Mouse (Mus musculus) hindbrain, postnatal 0 days (tissue): ENCODE results near the gene Rasgef1c. TPM values are rescaled to one million over a fixed set of nuclear protein-coding genes. Genes with fewer than 3 reads are reported as not detected.

ENCODE experiments used
- ATAC-seq: fragments of 200-750 bp; cut with Nextera tagmentation; 2 replicates; pipeline ENCODE4 v1.8.0; 2017; ENCODE audit warnings: mild to moderate bottlenecking, moderate TSS enrichment, moderate library complexity
- DNase-seq: peaks from one replicate; pipeline ENCODE4 v3.0.0-alpha.2; 2015; ENCODE audit warnings: low spot score
- H3K27ac ChIP-seq: fragments of 300-500 bp; sonication (generic); 2 replicates; pipeline ENCODE4 v1.5.1; 2014; ENCODE audit warnings: mild to moderate bottlenecking
- H3K27me3 ChIP-seq: fragments of 300-500 bp; sonication (generic); 2 replicates; pipeline ENCODE4 v1.6.1; 2014; ENCODE audit warnings: low read length, mixed read lengths; ENCODE audit not compliant: insufficient read depth
- H3K36me3 ChIP-seq: fragments of 300-500 bp; sonication (generic); 2 replicates; pipeline ENCODE4 v1.6.1; 2014; ENCODE audit warnings: low read length, mixed read lengths; ENCODE audit not compliant: insufficient read depth
- H3K4me1 ChIP-seq: fragments of 300-500 bp; sonication (generic); 2 replicates; pipeline ENCODE4 v1.6.1; 2014; ENCODE audit warnings: antibody characterized with exemption, low read length, mixed read lengths; ENCODE audit not compliant: insufficient read depth
- H3K4me2 ChIP-seq: fragments of 300-500 bp; sonication (generic); 2 replicates; pipeline ENCODE4 v1.6.1; 2014; ENCODE audit warnings: low read depth, mild to moderate bottlenecking, low read length, moderate library complexity, mixed read lengths
- H3K4me3 ChIP-seq: fragments of 300-500 bp; sonication (generic); 2 replicates; pipeline ENCODE4 v1.5.1; 2014; ENCODE audit warnings: low read length
- H3K9ac ChIP-seq: fragments of 300-500 bp; sonication (generic); replicated peaks from 2 replicates; pipeline ENCODE4 v1.6.1; 2014; ENCODE audit warnings: mild to moderate bottlenecking, low read length, moderate library complexity, mixed read lengths
- H3K9me3 ChIP-seq: fragments of 300-500 bp; sonication (generic); 2 replicates; pipeline ENCODE4 v1.6.1; 2016; ENCODE audit warnings: low read length, mixed read lengths
- CTCF ChIP-seq: IDR thresholded peaks from 2 replicates; pipeline ENCODE4 v1.5.1; 2016; ENCODE audit warnings: antibody characterized with exemption, control low read depth, low read depth
- WGBS: fragments of 180-500 bp; shearing (Covaris S2); extraction: QIAGEN DNeasy Blood & Tissue Kit; methylation state at CpG from one replicate; pipeline ENCODE4 v1.1.7; 2014; 5-methylcytosine and 5-hydroxymethylcytosine counted together
- polyA plus RNA-seq: library from polyadenylated mRNA; unstranded; fragments of >200 nt; fragmentation: Nextera tagmentation; extraction: Ambion mirVana; gene quantifications from 2 replicates; pipeline ENCODE4 v1.2.1, GENCODE M21; 2015
- total RNA-seq: library from RNA; depleted of rRNA; stranded (reverse); fragments of >200 nt; gene quantifications from 2 replicates; pipeline ENCODE4 v1.2.3, GENCODE M21; 2014

The Rasgef1c gene
- total and polyA plus RNA-seq, 2 experiments from 2014 or later: 44.9 to 50.2 TPM

DNA sequence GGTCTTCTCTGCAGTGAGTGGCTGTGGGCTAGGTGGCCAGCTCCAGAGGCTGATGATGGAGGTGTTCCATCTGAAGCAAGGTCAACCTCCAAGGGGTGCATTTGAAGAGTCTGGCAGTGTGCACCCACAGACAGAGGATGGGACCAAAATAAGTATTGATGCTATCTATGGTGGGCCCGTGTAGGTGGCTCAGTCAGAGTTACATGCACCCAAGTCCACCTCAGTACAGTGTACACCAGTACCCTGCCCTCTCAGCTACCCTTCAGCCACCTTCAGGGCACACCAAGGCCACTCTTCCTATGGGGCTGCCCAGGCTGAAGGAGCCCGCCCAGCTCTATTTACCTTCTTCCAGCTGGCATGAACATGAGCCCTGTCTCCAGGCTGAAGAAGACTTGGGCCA, 68.1 kb downstream of the Rasgef1c start:
- no peaks in the 10 kb centered on the region for H3K36me3 ChIP-seq
- no peaks in the 10 kb centered on the region for H3K9me3 ChIP-seq
- no peaks in the 10 kb centered on the region for H3K4me1 ChIP-seq
- no peaks in the 10 kb centered on the region for H3K27me3 ChIP-seq
- no peak overlapping the region for H3K4me2 ChIP-seq
- ATAC-seq: no peak
- no peak for DNase-seq
- H3K4me3 ChIP-seq: no peak overlapping the region
- H3K9ac ChIP-seq: no peak overlapping the region
- WGBS: 98% methylated on average over 2 of the region's 2 CpGs
- H3K27ac ChIP-seq: no peak overlapping the region
- TF ChIP-seq CTCF: no peak

- H3K9me3 ChIP-seq: no peaks in the 10 kb centered on the region
- no peaks in the 10 kb centered on the region for H3K27me3 ChIP-seq
- peaks cover 5% of the 10 kb centered on the region; the same call in 1 of the 2 replicates for H3K36me3 ChIP-seq
- no peak for ATAC-seq
- H3K27ac ChIP-seq: no peak overlapping the region
- 75% methylated on average over 10 of the region's 10 CpGs for WGBS
- no peaks in the 10 kb centered on the region for H3K4me1 ChIP-seq
- H3K4me3 ChIP-seq: no peak overlapping the region
- H3K9ac ChIP-seq: no peak overlapping the region
- DNase-seq: no peak
- TF ChIP-seq CTCF: no peak
- H3K4me2 ChIP-seq: no peak overlapping the region
Measured at GRCm38 (mm10) chr11:49973657-49974340, 72.2 kb downstream of the Rasgef1c start.

GRCm38 (mm10) chr11:49974675-49975074, 73.0 kb downstream of the Rasgef1c start:
- Histone ChIP-seq H3K9ac (no peak overlapping the region), H3K4me3 (no peak overlapping the region), H3K4me2 (no peak overlapping the region), H3K36me3 (peaks cover 11% of the 10 kb centered on the region; the same call in 1 of the 2 replicates), H3K9me3 (no peaks in the 10 kb centered on the region), H3K27ac (no peak overlapping the region), H3K27me3 (no peaks in the 10 kb centered on the region), H3K4me1 (no peaks in the 10 kb centered on the region)
- 55% methylated on average over 1 of the region's 1 CpGs for WGBS
- peak; percentile 14; the same call in 1 of the 2 replicates for TF ChIP-seq CTCF
- ATAC-seq (no peak), DNase-seq (no peak)

- Histone ChIP-seq H3K27me3 (no peaks in the 10 kb centered on the region), H3K36me3 (peaks cover 13% of the 10 kb centered on the region; the same call in 1 of the 2 replicates), H3K27ac (no peak overlapping the region), H3K4me3 (no peak overlapping the region), H3K4me1 (no peaks in the 10 kb centered on the region), H3K9ac (no peak overlapping the region), H3K4me2 (no peak overlapping the region), H3K9me3 (no peaks in the 10 kb centered on the region)
- no peak for DNase-seq
- WGBS: 84% methylated on average over 10 of the region's 10 CpGs
- no peak for TF ChIP-seq CTCF
- ATAC-seq: no peak
Measured at GRCm38 (mm10) chr11:49977963-49978568, 76.4 kb downstream of the Rasgef1c start.

GRCm38 (mm10) chr11:49978935-49979334, 77.3 kb downstream of the Rasgef1c start:
- H3K4me1 ChIP-seq: no peaks in the 10 kb centered on the region
- no peaks in the 10 kb centered on the region for H3K27me3 ChIP-seq
- no peak overlapping the region for H3K4me2 ChIP-seq
- no peaks in the 10 kb centered on the region for H3K9me3 ChIP-seq
- ATAC-seq (no peak), DNase-seq (no peak)
- H3K27ac ChIP-seq: no peak overlapping the region
- peaks cover 13% of the 10 kb centered on the region; the same call in 1 of the 2 replicates for H3K36me3 ChIP-seq
- no peak overlapping the region for H3K4me3 ChIP-seq
- TF ChIP-seq CTCF: no peak
- H3K9ac ChIP-seq: no peak overlapping the region
- 95% methylated on average over 8 of the region's 8 CpGs for WGBS

- Histone ChIP-seq H3K36me3 (peaks cover 12% of the 10 kb centered on the region; the same call in 1 of the 2 replicates), H3K4me2 (no peak overlapping the region), H3K27me3 (no peaks in the 10 kb centered on the region), H3K9me3 (no peaks in the 10 kb centered on the region), H3K4me1 (no peaks in the 10 kb centered on the region), H3K9ac (no peak overlapping the region), H3K27ac (no peak overlapping the region), H3K4me3 (no peak overlapping the region)
- TF ChIP-seq CTCF: no peak
- no peak for DNase-seq
- 72% methylated on average over 6 of the region's 6 CpGs for WGBS
- no peak for ATAC-seq
Measured at GRCm38 (mm10) chr11:49980681-49981235, 79.1 kb downstream of the Rasgef1c start.
